Mouse (Mus musculus): Measurements from ENCODE around the gene Zswim5. TPM values are rescaled to one million over a fixed set of nuclear protein-coding genes. Genes with fewer than 3 reads are reported as not detected.

Zswim5 gene
- polyA plus RNA-seq, 1 experiment from 2014 or later: 0.44 TPM

DNA sequence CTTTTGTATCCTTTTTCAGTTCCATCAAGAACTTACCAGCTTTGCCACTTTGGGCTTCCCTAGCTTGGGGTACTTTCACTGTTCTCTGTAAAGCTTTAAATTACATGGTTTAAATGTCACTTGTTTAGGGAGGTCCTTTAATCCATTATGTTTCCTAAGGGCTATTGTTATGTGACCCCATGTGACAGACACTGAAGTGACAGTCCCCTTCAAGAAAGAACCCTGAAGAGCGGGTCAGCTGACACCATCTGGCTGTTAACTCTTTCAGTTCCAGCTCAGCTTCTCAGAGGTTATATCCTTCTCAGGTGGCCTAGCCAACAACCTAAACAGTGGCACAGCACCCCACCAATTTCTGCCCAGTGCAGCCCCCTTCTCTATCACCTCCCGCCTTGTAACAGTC is 22.9 kb upstream of the Zswim5 start:
- ATAC-seq (ENCODE audit: insufficient read depth, low FRiP score): no peak
- Histone ChIP-seq H3K9ac (ENCODE audit: low read length) (no peak overlapping the region), H3K4me2 (ENCODE audit: low read depth, low read length) (no peak overlapping the region), H3K4me1 (ENCODE audit: control insufficient read depth, insufficient read depth, low read length) (no peaks in the 10 kb centered on the region), H3K9me3 (replicated peaks; ENCODE audit: control insufficient read depth, low read length) (no peaks in the 10 kb centered on the region), H3K27ac (ENCODE audit: low read length) (no peak overlapping the region), H3K36me3 (ENCODE audit: control insufficient read depth, insufficient read depth, low read length) (no peaks in the 10 kb centered on the region), H3K4me3 (replicated peaks; ENCODE audit: low read length) (no peak overlapping the region), H3K27me3 (ENCODE audit: control insufficient read depth, insufficient read depth, low read length) (no peaks in the 10 kb centered on the region)
- 33% methylated on average over 2 of the region's 2 CpGs for WGBS

GRCm38 (mm10) chr4:116857203-116857602 is 20.0 kb upstream of the Zswim5 start:
- Histone ChIP-seq H3K4me1 (ENCODE audit: control insufficient read depth, insufficient read depth, low read length) (no peaks in the 10 kb centered on the region), H3K4me3 (replicated peaks; ENCODE audit: low read length) (no peak overlapping the region), H3K9ac (ENCODE audit: low read length) (no peak overlapping the region), H3K27me3 (ENCODE audit: control insufficient read depth, insufficient read depth, low read length) (0 out of 2 replicates have a peak, but pooled peaks cover 5% of the 10 kb centered on the region), H3K36me3 (ENCODE audit: control insufficient read depth, insufficient read depth, low read length) (no peaks in the 10 kb centered on the region), H3K9me3 (replicated peaks; ENCODE audit: control insufficient read depth, low read length) (no peaks in the 10 kb centered on the region), H3K4me2 (ENCODE audit: low read depth, low read length) (no peak overlapping the region), H3K27ac (ENCODE audit: low read length) (no peak overlapping the region)
- ATAC-seq (ENCODE audit: insufficient read depth, low FRiP score): no peak
- 88% methylated on average over 10 of the region's 10 CpGs for WGBS

- no peak for ATAC-seq (ENCODE audit: insufficient read depth, low FRiP score)
- Histone ChIP-seq H3K4me3 (replicated peaks; ENCODE audit: low read length) (no peak overlapping the region), H3K36me3 (ENCODE audit: control insufficient read depth, insufficient read depth, low read length) (no peaks in the 10 kb centered on the region), H3K9me3 (replicated peaks; ENCODE audit: control insufficient read depth, low read length) (no peaks in the 10 kb centered on the region), H3K27ac (ENCODE audit: low read length) (no peak overlapping the region), H3K27me3 (ENCODE audit: control insufficient read depth, insufficient read depth, low read length) (0 out of 2 replicates have a peak, but pooled peaks cover 5% of the 10 kb centered on the region), H3K4me1 (ENCODE audit: control insufficient read depth, insufficient read depth, low read length) (no peaks in the 10 kb centered on the region), H3K4me2 (ENCODE audit: low read depth, low read length) (no peak overlapping the region), H3K9ac (ENCODE audit: low read length) (no peak overlapping the region)
- WGBS: 58% methylated on average over 5 of the region's 5 CpGs
Observed at GRCm38 (mm10) chr4:116859711-116860110, 17.5 kb upstream of the Zswim5 start.

- Histone ChIP-seq H3K4me1 (ENCODE audit: control insufficient read depth, insufficient read depth, low read length) (no peaks in the 10 kb centered on the region), H3K4me3 (replicated peaks; ENCODE audit: low read length) (no peak overlapping the region), H3K27me3 (ENCODE audit: control insufficient read depth, insufficient read depth, low read length) (0 out of 2 replicates have a peak, but pooled peaks cover 5% of the 10 kb centered on the region), H3K9ac (ENCODE audit: low read length) (no peak overlapping the region), H3K4me2 (ENCODE audit: low read depth, low read length) (no peak overlapping the region), H3K36me3 (ENCODE audit: control insufficient read depth, insufficient read depth, low read length) (no peaks in the 10 kb centered on the region), H3K9me3 (replicated peaks; ENCODE audit: control insufficient read depth, low read length) (no peaks in the 10 kb centered on the region), H3K27ac (ENCODE audit: low read length) (no peak overlapping the region)
- ATAC-seq (ENCODE audit: insufficient read depth, low FRiP score): no peak
- 51% methylated on average over 8 of the region's 8 CpGs for WGBS
Observed at GRCm38 (mm10) chr4:116862023-116862422, 15.2 kb upstream of the Zswim5 start.

- no peak for ATAC-seq (ENCODE audit: insufficient read depth, low FRiP score)
- H3K4me1 ChIP-seq (ENCODE audit: control insufficient read depth, insufficient read depth, low read length): no peaks in the 10 kb centered on the region
- H3K36me3 ChIP-seq (ENCODE audit: control insufficient read depth, insufficient read depth, low read length): no peaks in the 10 kb centered on the region
- H3K4me3 ChIP-seq (replicated peaks; ENCODE audit: low read length): no peak overlapping the region
- H3K9me3 ChIP-seq (replicated peaks; ENCODE audit: control insufficient read depth, low read length): no peaks in the 10 kb centered on the region
- no peak overlapping the region for H3K4me2 ChIP-seq (ENCODE audit: low read depth, low read length)
- no peak overlapping the region for H3K9ac ChIP-seq (ENCODE audit: low read length)
- no peaks in the 10 kb centered on the region for H3K27me3 ChIP-seq (ENCODE audit: control insufficient read depth, insufficient read depth, low read length)
- WGBS: 71% methylated on average over 3 of the region's 3 CpGs
- no peak overlapping the region for H3K27ac ChIP-seq (ENCODE audit: low read length)
Observed at GRCm38 (mm10) chr4:116869898-116870297, 7.3 kb upstream of the Zswim5 start.

GRCm38 (mm10) chr4:116874595-116874994 is 2.6 kb upstream of the Zswim5 start:
- Histone ChIP-seq H3K4me2 (ENCODE audit: low read depth, low read length) (no peak overlapping the region), H3K9me3 (replicated peaks; ENCODE audit: control insufficient read depth, low read length) (no peaks in the 10 kb centered on the region), H3K9ac (ENCODE audit: low read length) (no peak overlapping the region), H3K27ac (ENCODE audit: low read length) (no peak overlapping the region), H3K36me3 (ENCODE audit: control insufficient read depth, insufficient read depth, low read length) (no peaks in the 10 kb centered on the region), H3K4me3 (replicated peaks; ENCODE audit: low read length) (no peak overlapping the region), H3K27me3 (ENCODE audit: control insufficient read depth, insufficient read depth, low read length) (0 out of 2 replicates have a peak, but pooled peaks cover 4% of the 10 kb centered on the region), H3K4me1 (ENCODE audit: control insufficient read depth, insufficient read depth, low read length) (peaks cover 4% of the 10 kb centered on the region; the same call in 1 of the 2 replicates)
- ATAC-seq (ENCODE audit: insufficient read depth, low FRiP score): no peak
- WGBS: 79% methylated on average over 4 of the region's 4 CpGs

GRCm38 (mm10) chr4:116876630-116876994 is 564 bp upstream of the Zswim5 start:
- Histone ChIP-seq H3K9me3 (replicated peaks; ENCODE audit: control insufficient read depth, low read length) (no peaks in the 10 kb centered on the region), H3K4me1 (ENCODE audit: control insufficient read depth, insufficient read depth, low read length) (peaks cover 4% of the 10 kb centered on the region; the same call in 1 of the 2 replicates), H3K27me3 (ENCODE audit: control insufficient read depth, insufficient read depth, low read length) (0 out of 2 replicates have a peak, but pooled peaks cover 4% of the 10 kb centered on the region), H3K36me3 (ENCODE audit: control insufficient read depth, insufficient read depth, low read length) (no peaks in the 10 kb centered on the region), H3K4me2 (ENCODE audit: low read depth, low read length) (peak overlapping the region; percentile 99), H3K4me3 (replicated peaks; ENCODE audit: low read length) (peak overlapping the region; percentile 85), H3K27ac (ENCODE audit: low read length) (no peak overlapping the region), H3K9ac (ENCODE audit: low read length) (peak overlapping the region; percentile 80)
- no peak for ATAC-seq (ENCODE audit: insufficient read depth, low FRiP score)
- WGBS: 0% methylated on average over 15 of the region's 15 CpGs

GRCm38 (mm10) chr4:116877729-116878321 is 649 bp downstream of the Zswim5 start:
- peak overlapping the region; percentile 99 for H3K4me2 ChIP-seq (ENCODE audit: low read depth, low read length)
- peaks cover 4% of the 10 kb centered on the region; the same call in 1 of the 2 replicates for H3K4me1 ChIP-seq (ENCODE audit: control insufficient read depth, insufficient read depth, low read length)
- H3K36me3 ChIP-seq (ENCODE audit: control insufficient read depth, insufficient read depth, low read length): no peaks in the 10 kb centered on the region
- H3K9ac ChIP-seq (ENCODE audit: low read length): peak overlapping the region; percentile 80
- no peak; the same call in 1 of the 2 replicates for ATAC-seq (ENCODE audit: insufficient read depth, low FRiP score)
- 0 out of 2 replicates have a peak, but pooled peaks cover 4% of the 10 kb centered on the region for H3K27me3 ChIP-seq (ENCODE audit: control insufficient read depth, insufficient read depth, low read length)
- no peak overlapping the region for H3K27ac ChIP-seq (ENCODE audit: low read length)
- under 1% methylated on average over 57 of the region's 57 CpGs for WGBS
- no peaks in the 10 kb centered on the region for H3K9me3 ChIP-seq (replicated peaks; ENCODE audit: control insufficient read depth, low read length)
- H3K4me3 ChIP-seq (replicated peaks; ENCODE audit: low read length): peak overlapping the region; percentile 85

DNA sequence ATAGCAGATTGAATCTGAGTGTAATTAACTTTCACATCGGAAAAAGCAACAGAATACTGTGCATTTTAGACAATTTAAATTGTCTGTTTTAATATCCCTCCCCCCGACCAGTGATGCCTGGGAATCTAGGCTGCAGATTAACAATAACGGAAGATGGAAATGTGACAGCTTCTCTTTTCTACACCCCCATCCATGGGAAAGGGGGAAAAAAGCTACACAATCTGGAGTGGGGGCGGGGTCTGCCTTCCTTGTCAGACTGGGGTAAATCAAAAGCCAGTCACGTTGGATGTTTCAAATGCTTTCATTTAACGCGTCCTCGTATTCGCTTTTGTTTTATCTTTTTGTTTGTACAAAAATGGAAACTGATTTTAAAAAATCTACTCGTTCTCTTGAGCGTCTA is 1.3 kb downstream of the Zswim5 start:
- Histone ChIP-seq H3K4me1 (ENCODE audit: control insufficient read depth, insufficient read depth, low read length) (peaks cover 4% of the 10 kb centered on the region; the same call in 1 of the 2 replicates), H3K4me3 (replicated peaks; ENCODE audit: low read length) (peak overlapping the region; percentile 85), H3K9ac (ENCODE audit: low read length) (no peak overlapping the region), H3K4me2 (ENCODE audit: low read depth, low read length) (peak overlapping the region; percentile 99), H3K27ac (ENCODE audit: low read length) (no peak overlapping the region), H3K36me3 (ENCODE audit: control insufficient read depth, insufficient read depth, low read length) (no peaks in the 10 kb centered on the region), H3K9me3 (replicated peaks; ENCODE audit: control insufficient read depth, low read length) (no peaks in the 10 kb centered on the region), H3K27me3 (ENCODE audit: control insufficient read depth, insufficient read depth, low read length) (0 out of 2 replicates have a peak, but pooled peaks cover 4% of the 10 kb centered on the region)
- ATAC-seq (ENCODE audit: insufficient read depth, low FRiP score): no peak
- 5% methylated on average over 11 of the region's 11 CpGs for WGBS
